Mouse (Mus musculus): ENCODE measurements around the gene Lgals9. TPM values are rescaled to one million over a fixed set of nuclear protein-coding genes. Genes with fewer than 3 reads are reported as not detected.

Lgals9 gene
- total RNA-seq (2014; fragmentation: Nextera tagmentation) (535 and 677 TPM in 2 replicates), total RNA-seq (2017) (135 and 231 TPM in 2 replicates)

GRCm38 (mm10) chr11:78984483-78985177 lies at the start of gene Lgals9:
TSS of gene Lgals9 (minus strand) at chr11:78984946.
- ATAC-seq (replicated peaks; ENCODE audit: low FRiP score, low TSS enrichment, poor library complexity, severe bottlenecking), result peak; percentile 80

GRCm38 (mm10) chr11:79033636-79034035 lies 48.9 kb upstream of the Lgals9 start:
- no peak for ATAC-seq (replicated peaks; ENCODE audit: low FRiP score, low TSS enrichment, poor library complexity, severe bottlenecking)

DNA sequence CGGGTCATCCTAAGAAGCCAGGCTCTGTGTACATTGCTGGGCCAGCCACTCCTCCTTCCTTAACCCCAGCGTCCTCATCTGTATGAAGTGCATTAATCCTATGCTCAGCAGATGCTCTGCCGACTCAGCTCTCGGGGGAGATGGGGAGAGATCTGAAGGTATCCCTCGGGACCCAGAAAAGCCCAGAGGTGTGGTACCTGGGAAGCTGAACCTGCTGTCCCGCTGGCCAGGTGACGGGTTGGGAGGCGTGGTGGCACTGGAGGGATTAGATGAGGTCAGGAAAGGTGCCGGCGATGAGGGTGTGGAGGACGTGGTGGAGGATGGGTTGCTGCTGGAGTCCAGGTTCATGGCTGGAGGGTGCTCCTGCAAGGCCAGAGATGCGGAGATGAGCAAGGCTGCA lies 48.3 kb upstream of the Lgals9 start:
- no peak for ATAC-seq (replicated peaks; ENCODE audit: low FRiP score, low TSS enrichment, poor library complexity, severe bottlenecking)

DNA sequence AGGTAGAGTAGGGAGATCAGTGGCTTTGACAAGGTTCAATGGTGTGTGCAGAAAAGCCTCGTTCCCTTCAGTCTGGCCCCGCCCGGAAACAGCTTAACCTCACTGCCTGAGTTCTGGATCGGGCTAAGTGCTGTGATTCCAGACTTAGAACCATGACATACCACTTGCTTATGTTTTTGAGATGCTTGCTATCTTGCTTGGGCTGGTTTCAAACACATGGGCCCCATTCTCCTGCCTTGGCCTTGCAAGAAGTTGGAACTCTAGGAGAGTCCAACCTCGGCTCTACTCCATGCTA lies 46.7 kb upstream of the Lgals9 start:
- no peak for ATAC-seq (replicated peaks; ENCODE audit: low FRiP score, low TSS enrichment, poor library complexity, severe bottlenecking)

- peak; percentile 48; the same call in 1 of the 2 replicates for ATAC-seq (replicated peaks; ENCODE audit: low FRiP score, low TSS enrichment, poor library complexity, severe bottlenecking)
These were observed 46.1 kb upstream of the Lgals9 start for GRCm38 (mm10) chr11:79030570-79031451.

- ATAC-seq (replicated peaks; ENCODE audit: low FRiP score, low TSS enrichment, poor library complexity, severe bottlenecking), result no peak
These were observed 39.0 kb upstream of the Lgals9 start for GRCm38 (mm10) chr11:79023751-79024150.

DNA sequence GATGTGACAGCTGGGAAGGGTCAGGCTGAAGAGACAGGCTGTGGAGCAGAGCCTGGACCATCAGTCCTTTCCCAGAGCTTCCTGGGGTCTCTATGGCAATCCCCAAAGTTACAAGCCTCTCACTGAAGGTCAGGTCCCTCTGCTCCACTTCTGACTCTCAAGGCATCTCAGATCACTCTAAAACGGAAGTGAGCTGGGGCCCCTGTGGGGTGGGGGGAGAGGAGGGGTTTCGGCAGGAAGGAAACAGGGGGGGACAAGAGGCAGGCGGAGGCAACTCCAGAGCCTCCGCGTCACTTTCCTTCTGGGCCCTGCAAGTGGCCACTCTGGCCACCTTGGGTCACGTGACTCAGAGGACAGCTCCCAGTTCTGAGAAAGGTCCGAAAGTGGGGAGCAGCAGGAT lies 38.6 kb upstream of the Lgals9 start:
- ATAC-seq (replicated peaks; ENCODE audit: low FRiP score, low TSS enrichment, poor library complexity, severe bottlenecking), result no peak

DNA sequence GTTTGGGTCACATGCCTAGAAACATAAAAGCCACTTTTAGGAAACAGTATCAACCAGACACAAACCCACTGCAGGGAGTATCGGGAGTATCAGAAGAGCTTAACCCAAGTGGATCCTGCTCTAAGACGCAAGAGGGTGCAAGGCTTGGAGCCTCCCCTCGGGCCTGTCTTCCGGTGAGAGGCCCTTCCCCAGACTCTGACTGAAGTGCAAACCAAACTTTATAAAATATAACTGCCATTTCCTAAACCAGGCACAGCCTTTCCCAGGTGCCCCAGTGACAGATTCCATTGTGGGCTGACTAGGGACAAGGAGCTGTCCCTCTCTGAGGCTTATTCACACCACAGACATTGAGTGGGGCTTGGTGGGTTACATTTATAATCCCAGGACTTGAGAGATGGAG lies 38.1 kb upstream of the Lgals9 start:
- ATAC-seq (replicated peaks; ENCODE audit: low FRiP score, low TSS enrichment, poor library complexity, severe bottlenecking), result no peak

- ATAC-seq (replicated peaks; ENCODE audit: low FRiP score, low TSS enrichment, poor library complexity, severe bottlenecking), result no peak
These were observed 35.8 kb upstream of the Lgals9 start for GRCm38 (mm10) chr11:79020535-79021045.

DNA sequence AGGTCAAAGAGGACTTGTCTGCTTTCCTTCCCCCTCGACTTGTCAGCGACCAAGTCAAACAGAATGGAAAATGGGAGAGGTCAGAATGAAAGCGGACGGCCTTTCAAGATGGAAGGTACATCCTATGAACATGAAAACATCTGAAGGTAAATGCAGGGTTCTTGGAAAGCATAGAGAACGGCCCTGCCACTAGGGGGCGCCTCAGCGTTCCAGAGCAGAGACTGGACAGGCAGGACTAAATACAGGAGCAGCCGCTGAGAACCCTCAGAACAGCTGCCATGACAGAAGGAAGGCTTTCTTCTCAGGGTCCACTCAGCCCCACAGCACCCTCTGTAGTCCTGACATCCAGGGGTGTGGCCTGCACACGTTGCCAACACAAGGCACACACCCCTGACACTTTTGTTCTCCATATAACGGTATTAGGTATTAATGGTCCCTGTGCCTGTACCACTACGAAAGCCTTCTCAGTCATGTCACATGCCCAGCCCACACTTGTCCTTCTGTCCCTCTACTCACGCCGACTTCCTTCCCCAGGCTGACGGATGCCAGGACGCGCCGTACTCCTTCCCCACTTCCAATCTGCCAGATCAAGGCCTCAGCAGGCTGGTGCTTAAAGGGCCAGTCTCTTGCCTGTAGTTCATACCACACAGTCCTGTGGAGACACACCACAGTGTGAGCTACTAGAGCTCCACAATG lies 35.2 kb upstream of the Lgals9 start:
- ATAC-seq (replicated peaks; ENCODE audit: low FRiP score, low TSS enrichment, poor library complexity, severe bottlenecking), result no peak

DNA sequence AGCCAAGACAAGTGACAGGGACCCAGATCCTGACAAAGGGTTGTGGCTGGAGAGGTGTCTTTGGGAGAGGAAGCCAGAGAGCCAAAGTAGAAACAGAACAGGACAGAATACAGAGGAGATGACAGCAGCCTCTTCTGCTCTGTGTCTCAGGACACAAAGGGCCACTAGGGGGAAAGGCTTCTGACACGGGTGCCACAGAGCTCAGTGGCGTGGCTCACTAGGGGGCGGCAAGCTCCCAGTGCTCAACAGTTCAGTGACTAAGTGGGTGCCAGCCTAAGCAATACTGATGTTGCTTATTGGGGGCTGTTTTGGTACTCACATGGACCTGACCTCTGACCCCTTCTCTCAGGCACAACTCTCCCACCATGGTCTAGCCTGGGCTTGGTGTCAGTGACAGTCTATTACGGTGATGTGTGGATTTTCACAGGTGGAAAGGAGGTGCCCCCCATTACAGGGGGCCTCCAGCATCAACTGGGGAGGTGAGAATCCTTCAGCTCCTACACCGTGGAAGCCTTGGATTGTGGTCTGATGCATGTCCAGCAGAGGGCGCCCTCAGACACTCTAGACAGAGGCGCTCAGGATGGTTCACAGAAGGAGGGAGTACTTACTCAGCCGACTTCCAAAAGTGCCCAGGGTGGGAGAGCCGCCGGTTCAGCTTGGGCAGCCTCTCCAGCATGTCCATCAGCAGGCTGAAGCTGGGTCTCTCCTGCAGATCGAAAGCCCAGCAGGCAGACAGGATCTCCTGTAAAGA lies 34.4 kb upstream of the Lgals9 start:
- peak; percentile 72 for ATAC-seq (replicated peaks; ENCODE audit: low FRiP score, low TSS enrichment, poor library complexity, severe bottlenecking)

DNA sequence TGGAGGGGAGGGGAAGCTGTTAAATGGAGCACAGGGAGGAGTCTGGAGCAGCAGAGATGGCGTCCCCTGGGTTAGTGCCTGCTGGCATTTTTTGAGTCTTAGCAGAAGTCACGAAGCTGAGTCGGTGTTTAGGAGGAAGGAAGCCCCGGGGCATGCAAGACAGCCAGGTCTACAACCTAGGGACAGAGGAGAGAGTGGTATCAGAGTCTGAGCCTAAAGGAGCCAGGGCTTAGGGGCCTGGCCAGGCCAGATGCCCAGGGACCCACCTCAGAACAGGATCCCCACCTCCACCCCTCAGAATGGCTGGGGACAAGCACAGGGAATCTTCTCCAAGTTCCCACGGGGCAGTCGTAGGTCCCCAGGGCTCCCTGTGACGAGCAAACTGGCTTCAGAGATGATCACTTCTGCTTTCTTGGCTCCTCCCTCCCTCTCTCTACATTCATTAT lies 32.4 kb upstream of the Lgals9 start:
- ATAC-seq (replicated peaks; ENCODE audit: low FRiP score, low TSS enrichment, poor library complexity, severe bottlenecking), result no peak

- ATAC-seq (replicated peaks; ENCODE audit: low FRiP score, low TSS enrichment, poor library complexity, severe bottlenecking), result no peak
These were observed 31.5 kb upstream of the Lgals9 start for GRCm38 (mm10) chr11:79016236-79016635.

DNA sequence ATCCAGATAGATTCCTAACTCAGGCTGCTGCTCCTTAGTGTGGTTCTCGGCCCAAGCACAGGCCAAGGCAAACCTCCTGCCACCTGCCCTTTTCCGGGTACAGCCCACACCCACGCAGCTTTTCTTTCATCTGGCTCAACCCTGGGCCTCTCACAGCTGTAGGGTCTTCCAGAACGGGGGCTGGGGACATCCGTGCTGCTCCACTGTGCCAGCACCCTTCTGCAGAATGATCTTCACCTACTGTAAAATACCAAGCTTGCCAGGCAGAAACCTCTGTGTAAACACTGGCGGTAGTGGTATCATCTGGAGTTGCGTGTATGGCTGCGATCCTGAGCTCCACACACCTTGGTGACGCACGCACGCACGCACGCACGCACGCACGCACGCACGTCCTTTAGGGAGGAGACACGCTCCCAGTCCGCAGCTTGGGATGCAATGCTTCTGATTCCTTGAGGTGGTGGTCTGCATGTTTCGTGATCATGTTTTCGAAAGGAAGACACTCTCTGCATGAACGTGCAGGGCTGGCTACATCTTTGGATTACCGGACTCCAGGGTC lies 31.0 kb upstream of the Lgals9 start:
- ATAC-seq (replicated peaks; ENCODE audit: low FRiP score, low TSS enrichment, poor library complexity, severe bottlenecking), result no peak

GRCm38 (mm10) chr11:79014602-79015325 lies 30.0 kb upstream of the Lgals9 start:
- no peak for ATAC-seq (replicated peaks; ENCODE audit: low FRiP score, low TSS enrichment, poor library complexity, severe bottlenecking)

DNA sequence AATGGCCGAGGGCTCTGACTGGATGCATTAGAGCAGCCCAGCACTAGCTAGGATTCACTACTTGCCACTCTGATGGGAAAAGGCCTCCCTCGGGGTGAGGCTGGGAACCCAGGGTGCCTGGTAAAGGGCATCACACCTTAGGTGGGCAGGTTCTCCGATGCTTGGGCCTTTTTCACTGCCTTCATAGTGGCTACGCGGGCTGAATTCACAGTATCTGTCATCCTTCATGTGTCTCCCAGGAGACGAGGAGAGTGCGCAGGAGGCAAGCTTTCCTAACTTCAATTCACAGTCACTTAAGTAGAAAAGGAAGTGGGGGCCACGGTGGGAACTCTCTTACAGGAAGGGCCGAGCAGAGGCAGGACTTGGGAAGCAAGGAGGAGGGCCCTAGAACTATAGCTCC lies 29.1 kb upstream of the Lgals9 start:
- ATAC-seq (replicated peaks; ENCODE audit: low FRiP score, low TSS enrichment, poor library complexity, severe bottlenecking), result no peak

- ATAC-seq (replicated peaks; ENCODE audit: low FRiP score, low TSS enrichment, poor library complexity, severe bottlenecking), result no peak
These were observed 28.3 kb upstream of the Lgals9 start for GRCm38 (mm10) chr11:79013056-79013455.

GRCm38 (mm10) chr11:79012529-79012928 lies 27.8 kb upstream of the Lgals9 start:
- no peak for ATAC-seq (replicated peaks; ENCODE audit: low FRiP score, low TSS enrichment, poor library complexity, severe bottlenecking)

All from megakaryocyte-erythroid progenitor cell, adult 5-6 weeks (primary cell).